Mouse (Mus musculus): ENCODE data around the gene Fam117b.

Gene Fam117b

GRCm38 (mm10) chr1:59913195-59913868 lies 526 bp downstream of the Fam117b start:
- in situ Hi-C loops (cut with MboI), result no loop called here

GRCm38 (mm10) chr1:59913869-59914225 lies 1.0 kb downstream of the Fam117b start:
- in situ Hi-C loops (cut with MboI), result no loop called here

GRCm38 (mm10) chr1:59914799-59915198 lies 2.0 kb downstream of the Fam117b start:
- in situ Hi-C loops (cut with MboI), result no loop called here

- in situ Hi-C loops (cut with MboI), result no loop called here
Observed at GRCm38 (mm10) chr1:59915843-59916610, 3.2 kb downstream of the Fam117b start.

GRCm38 (mm10) chr1:59917401-59917800 lies 4.6 kb downstream of the Fam117b start:
- in situ Hi-C loops (cut with MboI), result no loop called here

GRCm38 (mm10) chr1:59918075-59918474 lies 5.3 kb downstream of the Fam117b start:
- in situ Hi-C loops (cut with MboI), result no loop called here

GRCm38 (mm10) chr1:59923201-59923600 lies 10.4 kb downstream of the Fam117b start:
- in situ Hi-C loops (cut with MboI), result no loop called here

- in situ Hi-C loops (cut with MboI), result no loop called here
Observed at GRCm38 (mm10) chr1:59923673-59924072, 10.9 kb downstream of the Fam117b start.

- in situ Hi-C loops (cut with MboI), result no loop called here
Observed at GRCm38 (mm10) chr1:59924411-59924810, 11.6 kb downstream of the Fam117b start.

GRCm38 (mm10) chr1:59926021-59926672 lies 13.3 kb downstream of the Fam117b start:
- in situ Hi-C loops (cut with MboI), result no loop called here

GRCm38 (mm10) chr1:59927131-59927680 lies 14.4 kb downstream of the Fam117b start:
- in situ Hi-C loops (cut with MboI), result no loop called here

GRCm38 (mm10) chr1:59930926-59931325 lies 18.1 kb downstream of the Fam117b start:
- in situ Hi-C loops (cut with MboI), result no loop called here

GRCm38 (mm10) chr1:59932991-59933390 lies 20.2 kb downstream of the Fam117b start:
- in situ Hi-C loops (cut with MboI), result no loop called here

- in situ Hi-C loops (cut with MboI), result no loop called here
Observed at GRCm38 (mm10) chr1:59941063-59941462, 28.3 kb downstream of the Fam117b start.

GRCm38 (mm10) chr1:59942057-59942790 lies 29.4 kb downstream of the Fam117b start:
- in situ Hi-C loops (cut with MboI), result no loop called here

- in situ Hi-C loops (cut with MboI), result no loop called here
Observed at GRCm38 (mm10) chr1:59943825-59944224, 31.0 kb downstream of the Fam117b start.

- in situ Hi-C loops (cut with MboI), result no loop called here
Observed at GRCm38 (mm10) chr1:59945969-59946368, 33.2 kb downstream of the Fam117b start.

- in situ Hi-C loops (cut with MboI), result no loop called here
Observed at GRCm38 (mm10) chr1:59947509-59947908, 34.7 kb downstream of the Fam117b start.

- in situ Hi-C loops (cut with MboI), result no loop called here
Observed at GRCm38 (mm10) chr1:59957206-59957605, 44.4 kb downstream of the Fam117b start.

GRCm38 (mm10) chr1:59959941-59960340 lies 47.1 kb downstream of the Fam117b start:
- in situ Hi-C loops (cut with MboI), result no loop called here

- in situ Hi-C loops (cut with MboI), result loop anchor here (5.0 kb wide), 1 partner anchor 84 kb away; no protein-coding TSS in a partner anchor
Observed at GRCm38 (mm10) chr1:59966171-59966785, 53.5 kb downstream of the Fam117b start.

Data from mature B cell (primary cell).